Mouse (Mus musculus) intestine, embryonic 14.5 days (tissue): ENCODE data around the gene Traf3ip1. TPM values are rescaled to one million over a fixed set of nuclear protein-coding genes. Genes with fewer than 3 reads are reported as not detected.

Experiments used
- ATAC-seq: fragments of 200-750 bp; cut with Nextera tagmentation; replicated peaks from 2 replicates; pipeline ENCODE4 v1.8.0; 2017; ENCODE audit warnings: low read depth, moderate number of reproducible peaks, moderate TSS enrichment, moderate library complexity; ENCODE audit not compliant: low FRiP score, low TSS enrichment
- DNase-seq: peaks from one replicate; pipeline ENCODE4 v3.0.0-alpha.2; 2018; ENCODE audit warnings: low spot score
- H3K27ac ChIP-seq: fragments of 300-500 bp; sonication (generic); 2 replicates; pipeline ENCODE4 v1.5.1; 2014; ENCODE audit warnings: low read depth, mild to moderate bottlenecking, control low read depth
- H3K27me3 ChIP-seq: fragments of 300-500 bp; sonication (generic); replicated peaks from 2 replicates; pipeline ENCODE4 v1.6.1; 2014; ENCODE audit warnings: low read length, control low read depth; ENCODE audit not compliant: control insufficient read depth, insufficient read depth
- H3K36me3 ChIP-seq: fragments of 300-500 bp; sonication (generic); 2 replicates; pipeline ENCODE4 v1.6.1; 2014; ENCODE audit warnings: low read length, control low read depth; ENCODE audit not compliant: control insufficient read depth, insufficient read depth
- H3K4me1 ChIP-seq: fragments of 300-500 bp; sonication (generic); replicated peaks from 2 replicates; pipeline ENCODE4 v1.6.1; 2014; ENCODE audit warnings: low read length, control low read depth, mixed read lengths; ENCODE audit not compliant: control insufficient read depth, insufficient read depth
- H3K4me2 ChIP-seq: fragments of 300-500 bp; sonication (generic); 2 replicates; pipeline ENCODE4 v1.6.1; 2014; ENCODE audit warnings: low read length
- H3K4me3 ChIP-seq: fragments of 300-500 bp; sonication (generic); 2 replicates; pipeline ENCODE4 v1.5.1; 2014; ENCODE audit warnings: low read depth, low read length, control low read depth, mixed read lengths
- H3K9ac ChIP-seq: fragments of 300-500 bp; sonication (generic); 2 replicates; pipeline ENCODE4 v1.6.1; 2014; ENCODE audit warnings: mild to moderate bottlenecking, low read length
- H3K9me3 ChIP-seq: fragments of 300-500 bp; sonication (generic); 2 replicates; pipeline ENCODE4 v1.6.1; 2016; ENCODE audit warnings: low read length, control low read depth; ENCODE audit not compliant: control insufficient read depth
- WGBS: fragments of 180-500 bp; shearing (Covaris S2); extraction: QIAGEN DNeasy Blood & Tissue Kit; methylation state at CpG from one replicate; pipeline ENCODE4 v1.1.7; 2014; 5-methylcytosine and 5-hydroxymethylcytosine counted together
- polyA plus RNA-seq: library from polyadenylated mRNA; unstranded; fragments of >200 nt; fragmentation: Nextera tagmentation; extraction: Ambion mirVana; gene quantifications from 2 replicates; pipeline ENCODE4 v1.2.1, GENCODE M21; 2014

The Traf3ip1 gene
- polyA plus RNA-seq, 1 experiment from 2014 or later, result 5.9 TPM

DNA sequence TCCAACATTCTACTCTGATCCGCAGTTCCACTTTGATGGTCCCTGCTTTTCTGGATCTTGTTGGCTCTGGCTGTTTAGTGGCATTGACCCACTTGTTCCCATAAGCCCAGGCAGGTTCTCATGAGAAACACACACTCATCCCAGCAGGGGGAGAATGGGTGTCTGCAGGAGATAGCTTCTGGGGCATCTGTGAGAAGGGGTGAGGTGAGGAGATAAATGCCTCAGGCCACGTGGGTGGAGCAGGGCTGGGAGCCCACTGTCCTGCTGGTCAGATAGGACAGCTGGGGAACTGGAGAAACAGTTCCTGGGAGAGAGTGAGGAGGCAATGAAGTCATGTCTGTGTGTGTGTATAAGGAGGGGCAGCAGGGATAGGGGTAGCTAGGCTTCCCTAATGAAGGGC is 39.0 kb downstream of the Traf3ip1 start:
- H3K4me2 ChIP-seq, result no peak overlapping the region
- H3K27ac ChIP-seq, result no peak overlapping the region
- no peak for ATAC-seq
- H3K4me1 ChIP-seq, result no peaks in the 10 kb centered on the region
- H3K36me3 ChIP-seq, result peaks cover 4% of the 10 kb centered on the region; the same call in 1 of the 2 replicates
- H3K9me3 ChIP-seq, result no peaks in the 10 kb centered on the region
- H3K9ac ChIP-seq, result no peak overlapping the region
- peaks cover 1% of the 10 kb centered on the region for H3K27me3 ChIP-seq
- WGBS, result 46% methylated on average over 2 of the region's 2 CpGs
- DNase-seq, result no peak
- H3K4me3 ChIP-seq, result no peak overlapping the region

DNA sequence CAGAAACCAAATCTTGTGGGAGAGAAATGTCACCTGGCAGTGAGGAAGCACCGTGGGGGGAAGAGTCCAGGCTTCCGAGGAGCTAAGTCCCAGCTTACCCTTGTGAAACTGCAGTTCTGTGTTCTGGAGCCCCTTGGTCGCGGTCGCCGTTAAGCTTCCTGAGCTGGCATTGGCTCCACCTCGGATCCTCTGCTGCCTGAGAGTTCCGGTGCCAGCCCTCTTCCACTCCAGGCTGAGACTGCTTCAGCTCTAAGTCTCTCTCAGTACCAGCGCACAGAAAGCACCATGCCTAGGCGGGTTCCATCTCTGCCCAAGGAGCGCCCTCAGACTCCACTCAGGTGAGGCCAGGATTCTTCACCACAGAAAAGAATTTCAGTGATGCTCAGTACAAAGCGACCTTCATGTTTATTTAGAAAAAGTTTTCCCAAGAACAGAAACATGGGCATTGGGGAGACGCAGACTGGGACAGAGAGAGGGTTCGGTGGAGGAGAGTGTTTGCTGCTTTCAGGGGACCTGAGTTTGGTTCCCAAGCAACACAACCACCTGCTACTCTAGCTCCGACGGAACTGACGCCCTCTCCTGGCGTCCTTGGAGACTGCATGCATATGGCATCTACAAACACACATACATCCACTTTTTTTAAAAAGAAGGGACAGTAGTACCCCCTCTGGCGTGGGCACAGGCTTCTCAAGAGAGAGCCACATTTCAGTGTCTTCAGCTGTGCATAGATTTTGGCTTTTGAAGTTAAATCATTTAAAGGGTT is 39.7 kb downstream of the Traf3ip1 start:
- Histone ChIP-seq H3K27ac (no peak overlapping the region), H3K4me2 (no peak overlapping the region), H3K4me3 (no peak overlapping the region), H3K27me3 (peaks cover 8% of the 10 kb centered on the region), H3K9ac (no peak overlapping the region), H3K36me3 (no peaks in the 10 kb centered on the region), H3K9me3 (no peaks in the 10 kb centered on the region), H3K4me1 (no peaks in the 10 kb centered on the region)
- ATAC-seq (no peak), DNase-seq (no peak)
- 70% methylated on average over 19 of the region's 19 CpGs for WGBS

- Histone ChIP-seq H3K4me2 (no peak overlapping the region), H3K4me3 (no peak overlapping the region), H3K9me3 (no peaks in the 10 kb centered on the region), H3K36me3 (no peaks in the 10 kb centered on the region), H3K27me3 (peaks cover 13% of the 10 kb centered on the region), H3K4me1 (peaks cover 8% of the 10 kb centered on the region), H3K9ac (no peak overlapping the region), H3K27ac (no peak overlapping the region)
- no peak for DNase-seq
- 30% methylated on average over 22 of the region's 22 CpGs for WGBS
- ATAC-seq, result no peak
Measured at GRCm38 (mm10) chr1:91537786-91538569, 43.5 kb downstream of the Traf3ip1 start.

- DNase-seq (no peak), ATAC-seq (no peak)
- Histone ChIP-seq H3K4me2 (no peak overlapping the region), H3K36me3 (no peaks in the 10 kb centered on the region), H3K27me3 (peaks cover 13% of the 10 kb centered on the region), H3K4me3 (no peak overlapping the region), H3K9ac (no peak overlapping the region), H3K4me1 (peaks cover 8% of the 10 kb centered on the region), H3K27ac (no peak overlapping the region), H3K9me3 (no peaks in the 10 kb centered on the region)
- 60% methylated on average over 1 of the region's 1 CpGs for WGBS
Measured at GRCm38 (mm10) chr1:91538570-91538929, 44.1 kb downstream of the Traf3ip1 start.

GRCm38 (mm10) chr1:91539246-91539645 is 44.8 kb downstream of the Traf3ip1 start:
- peak overlapping the region; percentile 65; the same call in 1 of the 2 replicates for H3K4me2 ChIP-seq
- WGBS, result 30% methylated on average over 6 of the region's 6 CpGs
- peaks cover 13% of the 10 kb centered on the region for H3K27me3 ChIP-seq
- no peak overlapping the region for H3K9ac ChIP-seq
- H3K27ac ChIP-seq, result no peak overlapping the region
- H3K4me1 ChIP-seq, result peaks cover 8% of the 10 kb centered on the region
- no peak for ATAC-seq
- no peak for DNase-seq
- no peak overlapping the region for H3K4me3 ChIP-seq
- H3K36me3 ChIP-seq, result no peaks in the 10 kb centered on the region
- H3K9me3 ChIP-seq, result no peaks in the 10 kb centered on the region

GRCm38 (mm10) chr1:91539704-91540270 is 45.3 kb downstream of the Traf3ip1 start:
- Histone ChIP-seq H3K36me3 (peaks cover 3% of the 10 kb centered on the region; the same call in 1 of the 2 replicates), H3K4me3 (peak overlapping the region; percentile 88), H3K4me1 (peaks cover 8% of the 10 kb centered on the region), H3K9me3 (no peaks in the 10 kb centered on the region), H3K4me2 (peak overlapping the region; percentile 65), H3K9ac (no peak overlapping the region), H3K27ac (no peak overlapping the region), H3K27me3 (peaks cover 13% of the 10 kb centered on the region)
- no peak; the same call in none of the 2 replicates for ATAC-seq
- 3% methylated on average over 22 of the region's 22 CpGs for WGBS
- peak; percentile 58 for DNase-seq

GRCm38 (mm10) chr1:91540271-91540826 is 45.9 kb downstream of the Traf3ip1 start, which contains the start of gene Asb1:
TSS of gene Asb1 (plus strand) at chr1:91540544.
- Histone ChIP-seq H3K9ac (peak within 1 kb of the TSS; percentile 72), H3K27me3 (peaks cover 13% of the 10 kb centered on the region), H3K27ac (no peak within 1 kb of the TSS), H3K4me3 (peak within 1 kb of the TSS; percentile 88), H3K4me1 (peaks cover 8% of the 10 kb centered on the region), H3K36me3 (peaks cover 9% of the 10 kb centered on the region), H3K4me2 (peak within 1 kb of the TSS; percentile 65), H3K9me3 (no peaks in the 10 kb centered on the region)
- WGBS, result under 1% methylated on average over 41 of the region's 41 CpGs
- ATAC-seq (peak; percentile 97), DNase-seq (peak; percentile 95)

GRCm38 (mm10) chr1:91541042-91541592 is 46.7 kb downstream of the Traf3ip1 start:
- peaks cover 13% of the 10 kb centered on the region for H3K36me3 ChIP-seq
- H3K4me3 ChIP-seq, result peak overlapping the region; percentile 88
- peaks cover 13% of the 10 kb centered on the region for H3K27me3 ChIP-seq
- no peaks in the 10 kb centered on the region for H3K9me3 ChIP-seq
- ATAC-seq (no peak), DNase-seq (no peak)
- no peak overlapping the region for H3K27ac ChIP-seq
- H3K9ac ChIP-seq, result peak overlapping the region; percentile 72
- WGBS, result 15% methylated on average over 14 of the region's 15 CpGs
- peak overlapping the region; percentile 65 for H3K4me2 ChIP-seq
- peaks cover 8% of the 10 kb centered on the region for H3K4me1 ChIP-seq
